Mouse (Mus musculus) hindbrain, embryonic 14.5 days (tissue): Measurements from ENCODE around the gene Vps53. TPM values are rescaled to one million over a fixed set of nuclear protein-coding genes. Genes with fewer than 3 reads are reported as not detected.

Experiments used
- ATAC-seq: fragments of 200-750 bp; cut with Nextera tagmentation; 2 replicates; pipeline ENCODE4 v1.8.0; 2017; ENCODE audit warnings: moderate number of reproducible peaks, mild to moderate bottlenecking, moderate TSS enrichment, moderate library complexity; ENCODE audit not compliant: low FRiP score
- DNase-seq: peaks from one replicate; pipeline ENCODE4 v3.0.0-alpha.2; 2015; ENCODE audit warnings: low spot score
- H3K27ac ChIP-seq: fragments of 300-500 bp; sonication (generic); 2 replicates; pipeline ENCODE4 v1.5.1; 2014; ENCODE audit warnings: mild to moderate bottlenecking, moderate library complexity
- H3K27me3 ChIP-seq: fragments of 300-500 bp; sonication (generic); 2 replicates; pipeline ENCODE4 v1.6.1; 2014; ENCODE audit warnings: mild to moderate bottlenecking, low read length, mixed read lengths; ENCODE audit not compliant: control insufficient read depth, insufficient read depth
- H3K36me3 ChIP-seq: fragments of 300-500 bp; sonication (generic); replicated peaks from 2 replicates; pipeline ENCODE4 v1.6.1; 2014; ENCODE audit not compliant: control insufficient read depth, insufficient read depth
- H3K4me1 ChIP-seq: fragments of 300-500 bp; sonication (generic); replicated peaks from 2 replicates; pipeline ENCODE4 v1.6.1; 2014; ENCODE audit warnings: antibody characterized with exemption, low read length, mixed read lengths; ENCODE audit not compliant: control insufficient read depth, insufficient read depth
- H3K4me2 ChIP-seq: fragments of 300-500 bp; sonication (generic); replicated peaks from 2 replicates; pipeline ENCODE4 v1.6.1; 2014; ENCODE audit warnings: mild to moderate bottlenecking, moderate library complexity
- H3K4me3 ChIP-seq: fragments of 300-500 bp; sonication (generic); replicated peaks from 2 replicates; pipeline ENCODE4 v1.5.1; 2014; ENCODE audit warnings: mild to moderate bottlenecking, low read length
- H3K9ac ChIP-seq: fragments of 300-500 bp; sonication (generic); 2 replicates; pipeline ENCODE4 v1.6.1; 2014
- H3K9me3 ChIP-seq: fragments of 300-500 bp; sonication (generic); 2 replicates; pipeline ENCODE4 v1.6.1; 2016; ENCODE audit warnings: low read length; ENCODE audit not compliant: control insufficient read depth
- WGBS: fragments of 180-500 bp; shearing (Covaris S2); extraction: QIAGEN DNeasy Blood & Tissue Kit; methylation state at CpG from one replicate; pipeline ENCODE4 v1.1.7; 2014; 5-methylcytosine and 5-hydroxymethylcytosine counted together
- polyA plus RNA-seq: library from polyadenylated mRNA; unstranded; fragments of >200 nt; fragmentation: Nextera tagmentation; extraction: Ambion mirVana; gene quantifications from 2 replicates; pipeline ENCODE4 v1.2.1, GENCODE M21; 2014

The Vps53 gene
- polyA plus RNA-seq, 1 experiment from 2014 or later = 67.0 TPM

DNA sequence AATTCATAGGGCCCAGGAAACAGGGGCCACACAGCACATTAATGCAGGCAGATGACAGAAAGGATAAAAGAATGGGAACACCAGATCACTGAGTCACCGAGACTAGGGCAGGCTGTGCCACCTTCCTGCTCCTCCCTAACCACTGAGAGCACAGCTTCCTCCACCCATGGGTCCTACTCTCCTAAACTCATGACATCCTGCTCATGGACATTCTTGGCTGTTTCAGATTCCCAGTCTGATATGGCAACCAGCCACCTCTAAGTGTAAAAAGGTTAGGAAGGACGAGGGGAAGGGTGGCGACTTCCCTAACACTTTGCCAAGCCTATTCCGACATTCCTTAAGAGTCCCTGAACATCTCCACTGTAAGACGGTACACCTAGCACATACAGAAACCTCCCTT lies 48.6 kb downstream of the Vps53 start:
- ATAC-seq (no peak), DNase-seq (no peak)
- Histone ChIP-seq H3K9ac (no peak overlapping the region), H3K27me3 (no peaks in the 10 kb centered on the region), H3K27ac (no peak overlapping the region), H3K4me3 (no peak overlapping the region), H3K4me1 (no peaks in the 10 kb centered on the region), H3K9me3 (no peaks in the 10 kb centered on the region), H3K4me2 (no peak overlapping the region), H3K36me3 (peaks cover 56% of the 10 kb centered on the region)
- 83% methylated on average over 5 of the region's 5 CpGs for WGBS

GRCm38 (mm10) chr11:76125386-76125785 lies 54.1 kb downstream of the Vps53 start:
- no peaks in the 10 kb centered on the region for H3K4me1 ChIP-seq
- H3K4me2 ChIP-seq = no peak overlapping the region
- no peak for DNase-seq
- no peaks in the 10 kb centered on the region for H3K27me3 ChIP-seq
- ATAC-seq = no peak
- H3K36me3 ChIP-seq = peaks cover 53% of the 10 kb centered on the region
- H3K9me3 ChIP-seq = no peaks in the 10 kb centered on the region
- H3K9ac ChIP-seq = no peak overlapping the region
- H3K4me3 ChIP-seq = no peak overlapping the region
- WGBS = 90% methylated on average over 8 of the region's 8 CpGs
- no peak overlapping the region for H3K27ac ChIP-seq

- DNase-seq (no peak), ATAC-seq (no peak)
- H3K4me2 ChIP-seq = no peak overlapping the region
- no peak overlapping the region for H3K9ac ChIP-seq
- H3K36me3 ChIP-seq = peaks cover 51% of the 10 kb centered on the region
- H3K9me3 ChIP-seq = no peaks in the 10 kb centered on the region
- no peaks in the 10 kb centered on the region for H3K27me3 ChIP-seq
- no peaks in the 10 kb centered on the region for H3K4me1 ChIP-seq
- no peak overlapping the region for H3K4me3 ChIP-seq
- 88% methylated on average over 1 of the region's 1 CpGs for WGBS
- H3K27ac ChIP-seq = no peak overlapping the region
Observed at GRCm38 (mm10) chr11:76123517-76123916, 55.9 kb downstream of the Vps53 start.

GRCm38 (mm10) chr11:76122571-76122970 lies 56.9 kb downstream of the Vps53 start:
- Histone ChIP-seq H3K4me3 (no peak overlapping the region), H3K4me1 (no peaks in the 10 kb centered on the region), H3K9me3 (no peaks in the 10 kb centered on the region), H3K27ac (no peak overlapping the region), H3K27me3 (no peaks in the 10 kb centered on the region), H3K9ac (no peak overlapping the region), H3K4me2 (no peak overlapping the region), H3K36me3 (peaks cover 60% of the 10 kb centered on the region)
- ATAC-seq = no peak
- WGBS = 94% methylated on average over 2 of the region's 2 CpGs
- DNase-seq = no peak

- WGBS = 91% methylated on average over 4 of the region's 4 CpGs
- Histone ChIP-seq H3K36me3 (peaks cover 74% of the 10 kb centered on the region), H3K9ac (no peak overlapping the region), H3K4me1 (no peaks in the 10 kb centered on the region), H3K4me3 (no peak overlapping the region), H3K27me3 (no peaks in the 10 kb centered on the region), H3K4me2 (no peak overlapping the region), H3K27ac (no peak overlapping the region), H3K9me3 (no peaks in the 10 kb centered on the region)
- DNase-seq = no peak
- no peak for ATAC-seq
Observed at GRCm38 (mm10) chr11:76121086-76121485, 58.4 kb downstream of the Vps53 start.

DNA sequence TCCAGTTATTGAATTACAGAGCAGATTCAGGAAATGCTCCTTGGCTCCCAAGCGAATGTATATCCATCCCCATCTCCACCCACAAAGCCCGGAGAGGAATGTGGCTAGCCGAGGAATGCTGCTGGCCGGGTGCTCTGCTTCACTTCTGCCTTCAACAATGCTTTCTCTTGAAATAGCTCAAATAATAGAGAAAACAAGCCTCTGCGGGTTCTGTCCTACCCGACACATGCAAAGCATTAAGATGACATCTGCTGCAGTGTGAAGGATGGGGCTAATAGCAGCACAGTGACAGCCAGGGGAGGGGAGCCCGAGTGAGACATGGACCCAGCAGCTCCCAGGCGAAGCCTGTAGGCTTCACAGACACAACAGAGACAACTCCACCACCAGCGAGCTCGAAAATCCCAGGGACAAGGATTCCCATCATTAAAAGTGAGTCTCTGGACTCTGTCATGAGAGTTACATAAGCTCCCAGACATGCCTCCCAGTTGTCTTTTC lies 59.0 kb downstream of the Vps53 start:
- Histone ChIP-seq H3K27me3 (no peaks in the 10 kb centered on the region), H3K4me1 (no peaks in the 10 kb centered on the region), H3K27ac (no peak overlapping the region), H3K36me3 (peaks cover 80% of the 10 kb centered on the region), H3K9me3 (no peaks in the 10 kb centered on the region), H3K4me3 (no peak overlapping the region), H3K4me2 (no peak overlapping the region), H3K9ac (no peak overlapping the region)
- DNase-seq = no peak
- ATAC-seq = no peak
- 72% methylated on average over 10 of the region's 10 CpGs for WGBS

DNA sequence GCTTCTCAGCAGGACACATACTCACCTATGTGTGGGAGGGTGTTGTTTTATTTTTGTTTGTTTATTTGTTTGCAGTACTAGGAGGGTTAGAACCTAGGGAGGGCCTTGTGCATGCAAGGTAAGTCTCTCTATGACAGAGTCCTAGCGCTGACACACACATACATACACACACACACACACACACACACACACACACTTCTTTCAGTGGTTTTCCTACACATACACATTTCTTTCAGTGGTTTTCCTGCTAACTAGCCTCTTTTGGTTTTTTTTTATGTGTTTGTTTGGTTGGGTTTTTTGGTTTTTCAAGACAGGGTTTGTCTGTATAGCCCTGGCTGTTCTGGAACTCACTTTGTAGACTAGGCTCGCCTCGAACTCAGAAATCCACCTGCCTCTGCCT lies 69.0 kb downstream of the Vps53 start:
- Histone ChIP-seq H3K27me3 (no peaks in the 10 kb centered on the region), H3K36me3 (peaks cover 72% of the 10 kb centered on the region), H3K4me1 (no peaks in the 10 kb centered on the region), H3K4me3 (no peak overlapping the region), H3K9ac (no peak overlapping the region), H3K27ac (no peak overlapping the region), H3K4me2 (no peak overlapping the region), H3K9me3 (no peaks in the 10 kb centered on the region)
- DNase-seq = no peak
- WGBS = 97% methylated on average over 3 of the region's 3 CpGs
- no peak for ATAC-seq

- Histone ChIP-seq H3K36me3 (peaks cover 76% of the 10 kb centered on the region), H3K4me2 (no peak overlapping the region), H3K9me3 (no peaks in the 10 kb centered on the region), H3K4me3 (no peak overlapping the region), H3K9ac (no peak overlapping the region), H3K27me3 (no peaks in the 10 kb centered on the region), H3K4me1 (no peaks in the 10 kb centered on the region), H3K27ac (no peak overlapping the region)
- DNase-seq (no peak), ATAC-seq (no peak)
- WGBS = 94% methylated on average over 11 of the region's 11 CpGs
Observed at GRCm38 (mm10) chr11:76106551-76107496, 72.6 kb downstream of the Vps53 start.

- no peak overlapping the region for H3K27ac ChIP-seq
- H3K9me3 ChIP-seq = no peaks in the 10 kb centered on the region
- DNase-seq (no peak), ATAC-seq (no peak)
- H3K9ac ChIP-seq = no peak overlapping the region
- no peaks in the 10 kb centered on the region for H3K4me1 ChIP-seq
- peaks cover 76% of the 10 kb centered on the region for H3K36me3 ChIP-seq
- no peak overlapping the region for H3K4me2 ChIP-seq
- H3K4me3 ChIP-seq = no peak overlapping the region
- no peaks in the 10 kb centered on the region for H3K27me3 ChIP-seq
Observed at GRCm38 (mm10) chr11:76101154-76101553, 78.3 kb downstream of the Vps53 start.
